Mouse (Mus musculus) megakaryocyte, embryonic 14.5 days (primary cell): Measurements from ENCODE around the gene Mettl7b.

Experiments
- FLI1 ChIP-seq: IDR thresholded peaks from 2 replicates; pipeline ENCODE4 v1.6.1; 2012; ENCODE audit warnings: low read length, inconsistent platforms, mixed read lengths
- GATA1 ChIP-seq: IDR thresholded peaks from 3 replicates; pipeline ENCODE4 v1.6.1; 2012; ENCODE audit warnings: mixed read lengths, low read length, inconsistent platforms, borderline replicate concordance

DNA sequence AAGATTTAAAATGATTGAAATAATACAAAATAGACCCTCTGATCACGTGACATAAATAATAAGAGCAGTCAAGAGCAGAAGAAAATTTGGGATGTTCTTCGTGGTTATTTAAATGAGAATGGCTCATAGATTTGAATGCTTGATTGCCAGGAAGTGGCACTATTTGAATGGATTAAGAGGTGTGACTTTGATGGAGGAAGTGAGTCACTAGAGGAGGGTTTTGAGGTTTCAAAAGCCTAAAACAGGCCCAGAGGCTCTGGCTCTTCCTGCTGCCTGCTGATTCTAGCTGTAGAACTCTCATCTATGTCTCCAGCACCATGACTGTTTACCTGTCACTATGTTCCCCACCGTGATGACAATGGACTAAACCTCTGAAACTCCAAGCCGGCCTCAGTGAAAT is 12.1 kb upstream of the Mettl7b start:
- TF ChIP-seq FLI1 (no peak), GATA1 (no peak)
